Mouse (Mus musculus) CH12.LX (cell line): ENCODE results near the gene C130032M10Rik. TPM values are rescaled to one million over a fixed set of nuclear protein-coding genes. Genes with fewer than 3 reads are reported as not detected.

Source experiments
- DNase-seq: peaks from one replicate; pipeline ENCODE4 v3.0.0-alpha.2; 2013; ENCODE audit errors: extremely low read depth
- H3K27ac ChIP-seq: 2 replicates; pipeline ENCODE4 v1.5.1; 2012; ENCODE audit warnings: low read depth, mild to moderate bottlenecking, control low read depth, moderate library complexity; ENCODE audit not compliant: insufficient read depth
- H3K27me3 ChIP-seq: replicated peaks from 2 replicates; pipeline ENCODE3; 2012; ENCODE audit warnings: inconsistent platforms
- H3K36me3 ChIP-seq, 2 experiments: replicated peaks in 1 of 2; 2 replicates each; pipeline versions ENCODE3 to v1.6.1; 2012; ENCODE audit warnings: inconsistent platforms in 1 of 2, low read length in 1 of 2, mild to moderate bottlenecking in 1 of 2, mixed read lengths in 1 of 2, moderate library complexity in 1 of 2; ENCODE audit not compliant: control insufficient read depth in 1 of 2, insufficient read depth in 1 of 2
- H3K4me1 ChIP-seq, 2 experiments: 2 replicates each; pipeline ENCODE4 v1.6.1; 2012; ENCODE audit warnings: inconsistent platforms in 1 of 2, moderate library complexity in 1 of 2; ENCODE audit not compliant: insufficient read depth in 2 of 2, control insufficient read depth in 1 of 2
- H3K4me2 ChIP-seq: 2 replicates; pipeline ENCODE4 v1.6.1; 2012; ENCODE audit warnings: low read depth, mild to moderate bottlenecking, control low read depth; ENCODE audit not compliant: poor library complexity, insufficient read depth, severe bottlenecking
- H3K4me3 ChIP-seq, 3 experiments: fragments of 150-350 bp in 1 of 3; sonication (generic) in 1 of 3; replicated peaks in 1 of 3; 2 replicates each; pipeline versions ENCODE3 to v1.5.1; 2011 to 2012; ENCODE audit warnings: low read depth in 2 of 3, low read length in 2 of 3, mild to moderate bottlenecking in 2 of 3, moderate library complexity in 2 of 3, control low read depth in 1 of 3, improper control_type of control experiment in 1 of 3, inconsistent platforms in 1 of 3, mixed read lengths in 1 of 3; ENCODE audit not compliant: poor library complexity in 1 of 3
- H3K79me2 ChIP-seq: replicated peaks from 2 replicates; pipeline ENCODE4 v1.6.1; 2012; ENCODE audit warnings: mild to moderate bottlenecking, moderate library complexity; ENCODE audit not compliant: control insufficient read depth, poor library complexity, insufficient read depth, severe bottlenecking; ENCODE audit errors: extremely low read depth
- H3K9ac ChIP-seq: 2 replicates; pipeline ENCODE4 v1.6.1; 2012; ENCODE audit warnings: low read depth, mild to moderate bottlenecking, control low read depth, moderate library complexity; ENCODE audit not compliant: insufficient read depth
- H3K9me3 ChIP-seq: replicated peaks from 2 replicates; pipeline ENCODE3; 2012; ENCODE audit warnings: low read length, inconsistent platforms, mixed read lengths
- CHD1 ChIP-seq: IDR thresholded peaks from 2 replicates; pipeline ENCODE4 v1.6.1; 2012; ENCODE audit warnings: low read depth, low read length, improper control_type of control experiment, inconsistent platforms
- IRF4 ChIP-seq: IDR thresholded peaks from 2 replicates; pipeline ENCODE4 v1.6.1; 2014; ENCODE audit warnings: low read depth, mild to moderate bottlenecking, inconsistent platforms, low read length, improper control_type of control experiment
- JUND ChIP-seq: conservative IDR thresholded peaks from 2 replicates; pipeline ENCODE4 v1.6.1; 2011; ENCODE audit warnings: low read depth, low read length, improper control_type of control experiment
- KAT2A ChIP-seq: IDR thresholded peaks from 2 replicates; pipeline ENCODE4 v1.6.1; 2012; ENCODE audit warnings: low read length, improper control_type of control experiment, inconsistent platforms; ENCODE audit not compliant: insufficient replicate concordance
- MAZ ChIP-seq: IDR thresholded peaks from 2 replicates; pipeline ENCODE4 v1.6.1; 2012; ENCODE audit warnings: low read depth, mild to moderate bottlenecking, inconsistent platforms, low read length, improper control_type of control experiment, moderate library complexity
- MEF2A ChIP-seq: IDR thresholded peaks from 2 replicates; pipeline ENCODE4 v1.6.1; 2014; ENCODE audit warnings: low read depth, mild to moderate bottlenecking, inconsistent platforms, low read length, improper control_type of control experiment, borderline replicate concordance
- NRF1 ChIP-seq: IDR thresholded peaks from 2 replicates; pipeline ENCODE4 v1.6.1; 2014; ENCODE audit warnings: low read depth, mild to moderate bottlenecking, inconsistent platforms, low read length, improper control_type of control experiment, moderate library complexity
- POLR2A ChIP-seq: IDR thresholded peaks from 2 replicates; pipeline ENCODE4 v1.6.1; 2011; ENCODE audit warnings: low read depth, mild to moderate bottlenecking, improper control_type of control experiment, low read length
- POLR2AphosphoS2 ChIP-seq: IDR thresholded peaks from 2 replicates; pipeline ENCODE4 v1.6.1; 2011; ENCODE audit warnings: low read depth, low read length, improper control_type of control experiment
- RAD21 ChIP-seq: IDR thresholded peaks from 2 replicates; pipeline ENCODE4 v1.6.1; 2011; ENCODE audit warnings: low read depth, mild to moderate bottlenecking, low read length, improper control_type of control experiment, moderate library complexity
- RCOR1 ChIP-seq: conservative IDR thresholded peaks from 2 replicates; pipeline ENCODE4 v1.6.1; 2012; ENCODE audit warnings: low read depth, mild to moderate bottlenecking, inconsistent platforms, low read length, improper control_type of control experiment
- UBTF ChIP-seq: IDR thresholded peaks from 2 replicates; pipeline ENCODE4 v1.6.1; 2012; ENCODE audit warnings: low read depth, mild to moderate bottlenecking, inconsistent platforms, low read length, improper control_type of control experiment, moderate library complexity
- USF1 ChIP-seq: IDR thresholded peaks from 2 replicates; pipeline ENCODE4 v1.6.1; 2014; ENCODE audit warnings: low read depth, mild to moderate bottlenecking, inconsistent platforms, low read length, improper control_type of control experiment
- USF2 ChIP-seq: conservative IDR thresholded peaks from 2 replicates; pipeline ENCODE4 v1.6.1; 2011; ENCODE audit warnings: low read depth, low read length, improper control_type of control experiment
- ZKSCAN1 ChIP-seq: IDR thresholded peaks from 2 replicates; pipeline ENCODE4 v1.6.1; 2012; ENCODE audit warnings: low read depth, inconsistent platforms, low read length, improper control_type of control experiment, borderline replicate concordance
- ZMIZ1 ChIP-seq: IDR thresholded peaks from 2 replicates; pipeline ENCODE4 v1.6.1; 2012; ENCODE audit warnings: low read depth, mild to moderate bottlenecking, inconsistent platforms, low read length, improper control_type of control experiment
- ZNF384 ChIP-seq: IDR thresholded peaks from 2 replicates; pipeline ENCODE4 v1.6.1; 2012; ENCODE audit warnings: low read depth, low read length, improper control_type of control experiment, inconsistent platforms
- dilution Hi-C: fragments of 300-500 bp; cut with MboI; formaldehyde crosslinking; loops from 2 replicates; pipeline ENCODE4 v1.14.3; 2020; ENCODE audit warnings: low sequenced_read_pairs; ENCODE audit not compliant: extremely low pct_unique_long_range_greater_than_20kb, extremely low pct_ligation_motif_present
- in situ Hi-C: fragments of 300-500 bp; cut with MboI; formaldehyde crosslinking; loops from 3 replicates; pipeline ENCODE4 v1.14.3; 2019; ENCODE audit warnings: low sequenced_read_pairs, low pct_ligation_motif_present, low pct_unique_long_range_greater_than_20kb, mixed read lengths
- polyA plus RNA-seq: library from polyadenylated mRNA; unstranded; fragments of >175 nt; gene quantifications from 2 replicates; pipeline ENCODE4 v1.2.1, GENCODE M21; 2012; ENCODE audit warnings: low read depth; ENCODE audit not compliant: insufficient read length
- total RNA-seq, 2 experiments: library from RNA; depleted of rRNA; stranded (reverse); fragments of 300-350 nt in 1 of 2; fragments of >200 nt in 1 of 2; gene quantifications; 2 replicates each; pipeline ENCODE4 v1.2.3; 2012 to 2014

The C130032M10Rik gene
- total and polyA plus RNA-seq, 3 experiments = not detected

GRCm38 (mm10) chr9:114506564-114506963, 8.9 kb upstream of the C130032M10Rik start:
- DNase-seq = no peak
- H3K79me2 ChIP-seq = no peaks in the 10 kb centered on the region
- TF ChIP-seq ZNF384 = no peak
- TF ChIP-seq NRF1 = no peak
- no peak for TF ChIP-seq JUND
- TF ChIP-seq CHD1 = no peak
- TF ChIP-seq IRF4 = no peak
- TF ChIP-seq RAD21 = no peak
- TF ChIP-seq KAT2A = no peak
- TF ChIP-seq MAZ = no peak
- TF ChIP-seq UBTF = no peak
- no peak for TF ChIP-seq ZMIZ1
- no peak for TF ChIP-seq RCOR1
- H3K36me3 ChIP-seq = no peaks in the 10 kb centered on the region
- H3K9me3 ChIP-seq = no peaks in the 10 kb centered on the region
- no peak overlapping the region for H3K4me2 ChIP-seq
- H3K4me1 ChIP-seq = peaks cover 9 to 19% of the 10 kb centered on the region in 2 experiments
- no peak overlapping the region for H3K9ac ChIP-seq
- in situ Hi-C loops = no loop called here
- no peak overlapping the region for H3K4me3 ChIP-seq
- no peaks in the 10 kb centered on the region for H3K27me3 ChIP-seq
- H3K27ac ChIP-seq = no peak overlapping the region
- dilution Hi-C loops = no loop called here

DNA sequence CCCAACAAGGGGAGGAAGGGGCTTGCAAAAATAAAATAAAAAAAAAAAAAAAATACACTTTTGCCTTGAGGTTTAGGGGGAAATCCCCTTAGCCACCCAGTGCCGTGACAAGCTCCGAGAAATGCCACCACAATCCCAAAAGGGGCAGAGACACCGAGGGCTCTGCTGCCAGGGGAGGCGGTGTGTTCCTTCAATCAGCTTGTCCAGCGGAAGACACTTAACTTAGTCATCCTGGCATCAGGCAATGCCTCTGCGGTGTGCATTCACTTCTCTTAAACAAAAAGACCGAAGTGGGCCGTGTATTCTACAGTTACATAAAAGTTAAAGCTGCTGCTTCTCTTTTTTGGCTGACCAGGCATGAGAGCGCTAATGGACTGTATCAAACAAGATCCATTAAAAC, 8.1 kb upstream of the C130032M10Rik start:
- no peak overlapping the region for H3K27ac ChIP-seq
- peaks cover 9 to 19% of the 10 kb centered on the region in 2 experiments for H3K4me1 ChIP-seq
- H3K9ac ChIP-seq = no peak overlapping the region
- dilution Hi-C loops (no loop called here), in situ Hi-C loops (no loop called here)
- H3K79me2 ChIP-seq = no peaks in the 10 kb centered on the region
- TF ChIP-seq MEF2A = no peak
- TF ChIP-seq ZNF384 = peak; percentile 75
- H3K27me3 ChIP-seq = no peaks in the 10 kb centered on the region
- H3K4me2 ChIP-seq = peak overlapping the region; percentile 63
- H3K4me3 ChIP-seq = no peak overlapping the region
- DNase-seq = peak; percentile 40
- no peaks in the 10 kb centered on the region for H3K36me3 ChIP-seq
- H3K9me3 ChIP-seq = no peaks in the 10 kb centered on the region

GRCm38 (mm10) chr9:114509785-114510184, 5.7 kb upstream of the C130032M10Rik start:
- no peaks in the 10 kb centered on the region for H3K27me3 ChIP-seq
- dilution Hi-C loops = no loop called here

More at GRCm38 (mm10) chr9:114509785-114510184, 5.7 kb upstream of the C130032M10Rik start:
- Histone ChIP-seq H3K9ac (no peak overlapping the region), H3K4me1 (peaks cover 9 to 19% of the 10 kb centered on the region in 2 experiments), H3K9me3 (peaks cover 15% of the 10 kb centered on the region), H3K4me3 (no peak overlapping the region), H3K27ac (no peak overlapping the region), H3K36me3 (no peaks in the 10 kb centered on the region), H3K79me2 (no peaks in the 10 kb centered on the region), H3K4me2 (no peak overlapping the region)
- no peak for DNase-seq
- no peak for TF ChIP-seq ZKSCAN1
- no peak for TF ChIP-seq POLR2A
- TF ChIP-seq USF1 = no peak
- no peak for TF ChIP-seq POLR2AphosphoS2
- TF ChIP-seq USF2 = no peak
- in situ Hi-C loops = no loop called here
